Mouse (Mus musculus): ENCODE results near the gene Pum3.

- TF ChIP-seq CTCF (IDR thresholded peaks at IDR 0.05; ENCODE audit: control insufficient read depth, insufficient read depth, low read length) (no peak), POLR2A (IDR thresholded peaks at IDR 0.05; ENCODE audit: borderline replicate concordance, control insufficient read depth, low read depth, low read length) (no peak)
Measured at GRCm38 (mm10) chr19:27369461-27370135, 60.0 kb downstream of the Pum3 start.

All from bone marrow, adult 2 months (tissue).